Mouse (Mus musculus): Measurements from ENCODE around the gene Gne. TPM values are rescaled to one million over a fixed set of nuclear protein-coding genes. Genes with fewer than 3 reads are reported as not detected.

The Gne gene
- polyA plus RNA-seq (2015; fragmentation: Nextera tagmentation; extraction: Ambion mirVana): 27.3 and 31.1 TPM in 2 replicates

GRCm38 (mm10) chr4:44083945-44084344 lies at the start of gene Gne:
Gene Gne, minus strand, starts transcription at chr4:44084177.
- no peaks in the 10 kb centered on the region for H3K9me3 ChIP-seq (ENCODE audit: control insufficient read depth, low read length)
- no peaks in the 10 kb centered on the region for H3K27me3 ChIP-seq (replicated peaks; ENCODE audit: control insufficient read depth, insufficient read depth, low read length)
- no peak within 1 kb of the TSS for H3K27ac ChIP-seq (ENCODE audit: low read depth, low read length)
- H3K4me1 ChIP-seq (ENCODE audit: control insufficient read depth, insufficient read depth, low read depth, low read length): no peaks in the 10 kb centered on the region
- ATAC-seq: no peak
- H3K4me2 ChIP-seq (ENCODE audit: low read length): peak within 1 kb of the TSS; percentile 2; the same call in 1 of the 2 replicates
- WGBS: 24% methylated on average over 11 of the region's 11 CpGs
- no peak within 1 kb of the TSS for H3K4me3 ChIP-seq (ENCODE audit: low read length)
- no peak within 1 kb of the TSS for H3K9ac ChIP-seq (ENCODE audit: low read depth, low read length)
- no peaks in the 10 kb centered on the region for H3K36me3 ChIP-seq (ENCODE audit: control insufficient read depth, insufficient read depth, low read length)

DNA sequence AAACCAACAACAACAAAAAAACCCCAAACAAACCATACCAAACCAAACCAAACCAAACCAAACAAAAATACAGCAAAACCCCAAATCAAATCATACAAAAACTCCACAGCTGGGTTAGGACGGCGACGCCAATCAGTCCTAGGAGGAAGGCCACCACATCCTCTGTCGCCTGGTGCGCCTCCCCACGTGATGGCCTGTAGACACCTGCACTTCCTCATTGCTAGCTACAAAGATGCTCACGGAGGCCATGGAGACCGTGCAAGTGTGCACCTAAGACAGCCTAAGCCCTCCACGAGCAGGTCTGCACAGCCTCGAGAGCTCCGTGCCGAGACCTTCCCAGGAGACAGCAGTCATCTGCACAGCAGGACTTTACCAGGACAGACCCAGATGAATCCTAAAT lies 42.8 kb upstream of the Gne start:
- WGBS: 94% methylated on average over 12 of the region's 12 CpGs
- no peaks in the 10 kb centered on the region for H3K9me3 ChIP-seq (ENCODE audit: control insufficient read depth, low read length)
- no peak overlapping the region for H3K4me3 ChIP-seq (ENCODE audit: low read length)
- H3K4me2 ChIP-seq (ENCODE audit: low read length): no peak overlapping the region
- H3K36me3 ChIP-seq (ENCODE audit: control insufficient read depth, insufficient read depth, low read length): peaks cover 26% of the 10 kb centered on the region
- ATAC-seq: no peak
- H3K27ac ChIP-seq (ENCODE audit: low read depth, low read length): no peak overlapping the region
- no peaks in the 10 kb centered on the region for H3K27me3 ChIP-seq (replicated peaks; ENCODE audit: control insufficient read depth, insufficient read depth, low read length)
- H3K4me1 ChIP-seq (ENCODE audit: control insufficient read depth, insufficient read depth, low read depth, low read length): no peaks in the 10 kb centered on the region
- no peak overlapping the region for H3K9ac ChIP-seq (ENCODE audit: low read depth, low read length)

DNA sequence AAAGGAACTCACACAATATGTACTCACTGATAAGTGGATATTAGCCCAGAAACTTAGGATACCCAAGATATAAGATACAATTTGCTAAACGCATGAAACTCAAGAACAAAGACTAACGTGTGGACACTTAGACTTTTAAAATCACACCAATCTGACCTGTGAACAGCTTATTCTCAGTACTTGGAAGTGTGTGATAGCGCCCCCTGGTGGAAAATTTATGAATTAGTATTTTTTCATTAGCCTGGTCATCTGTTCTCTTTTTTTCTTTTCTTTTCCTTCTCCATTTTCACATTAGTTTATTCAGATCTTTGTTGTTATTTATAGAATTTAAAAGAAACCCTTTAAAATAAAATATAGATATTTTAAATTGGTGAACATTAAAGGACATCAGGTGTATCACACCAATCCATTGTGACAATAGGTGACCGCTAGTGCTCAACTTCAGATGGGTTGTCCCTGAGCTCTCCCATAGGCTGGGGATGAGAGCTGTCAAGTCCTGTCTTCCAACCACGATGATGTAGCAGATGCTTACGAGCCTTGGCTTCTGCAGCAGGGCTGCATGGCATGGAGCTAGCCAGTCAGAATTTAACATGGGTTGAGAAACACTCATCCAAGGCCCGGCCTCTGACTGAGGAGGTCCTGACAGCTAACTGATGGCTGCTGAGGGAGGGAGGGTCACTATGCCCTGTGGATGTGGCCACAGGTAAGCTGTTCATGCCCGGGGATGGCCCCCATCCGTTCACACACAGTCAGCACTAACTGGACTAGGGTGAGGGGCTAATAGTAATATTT lies 35.6 kb upstream of the Gne start:
- no peak overlapping the region for H3K4me2 ChIP-seq (ENCODE audit: low read length)
- no peak overlapping the region for H3K9ac ChIP-seq (ENCODE audit: low read depth, low read length)
- no peaks in the 10 kb centered on the region for H3K27me3 ChIP-seq (replicated peaks; ENCODE audit: control insufficient read depth, insufficient read depth, low read length)
- H3K4me3 ChIP-seq (ENCODE audit: low read length): no peak overlapping the region
- ATAC-seq: no peak
- no peaks in the 10 kb centered on the region for H3K9me3 ChIP-seq (ENCODE audit: control insufficient read depth, low read length)
- H3K27ac ChIP-seq (ENCODE audit: low read depth, low read length): no peak overlapping the region
- H3K4me1 ChIP-seq (ENCODE audit: control insufficient read depth, insufficient read depth, low read depth, low read length): no peaks in the 10 kb centered on the region
- no peaks in the 10 kb centered on the region for H3K36me3 ChIP-seq (ENCODE audit: control insufficient read depth, insufficient read depth, low read length)
- WGBS: 51% methylated on average over 9 of the region's 9 CpGs

DNA sequence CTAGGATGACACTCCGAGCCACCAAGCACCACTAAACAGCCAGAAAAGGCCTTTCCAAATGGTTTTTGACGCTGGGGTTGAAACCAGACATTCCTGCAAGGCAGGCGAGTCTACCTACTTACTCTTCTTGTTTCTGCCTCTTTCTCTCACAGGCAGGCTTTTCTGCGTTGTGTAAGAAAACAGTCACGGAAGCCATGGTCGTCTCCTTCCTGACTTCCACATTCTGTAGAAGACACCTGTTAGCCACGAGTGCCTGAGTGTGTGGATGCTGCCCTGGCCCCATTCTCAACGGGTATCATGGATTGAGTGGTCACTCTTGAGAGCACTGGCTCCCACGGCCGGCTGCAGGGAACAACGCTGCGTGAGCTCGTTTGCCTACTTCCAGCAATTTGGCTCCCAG lies 31.1 kb upstream of the Gne start:
- Histone ChIP-seq H3K27ac (ENCODE audit: low read depth, low read length) (no peak overlapping the region), H3K4me2 (ENCODE audit: low read length) (no peak overlapping the region), H3K9me3 (ENCODE audit: control insufficient read depth, low read length) (no peaks in the 10 kb centered on the region), H3K27me3 (replicated peaks; ENCODE audit: control insufficient read depth, insufficient read depth, low read length) (no peaks in the 10 kb centered on the region), H3K36me3 (ENCODE audit: control insufficient read depth, insufficient read depth, low read length) (no peaks in the 10 kb centered on the region), H3K4me3 (ENCODE audit: low read length) (no peak overlapping the region), H3K9ac (ENCODE audit: low read depth, low read length) (no peak overlapping the region), H3K4me1 (ENCODE audit: control insufficient read depth, insufficient read depth, low read depth, low read length) (peaks cover 5% of the 10 kb centered on the region)
- 90% methylated on average over 13 of the region's 13 CpGs for WGBS
- no peak for ATAC-seq

- no peak for ATAC-seq
- Histone ChIP-seq H3K4me1 (ENCODE audit: control insufficient read depth, insufficient read depth, low read depth, low read length) (peaks cover 5% of the 10 kb centered on the region), H3K36me3 (ENCODE audit: control insufficient read depth, insufficient read depth, low read length) (no peaks in the 10 kb centered on the region), H3K27me3 (replicated peaks; ENCODE audit: control insufficient read depth, insufficient read depth, low read length) (no peaks in the 10 kb centered on the region), H3K4me3 (ENCODE audit: low read length) (no peak overlapping the region), H3K9me3 (ENCODE audit: control insufficient read depth, low read length) (no peaks in the 10 kb centered on the region), H3K9ac (ENCODE audit: low read depth, low read length) (no peak overlapping the region), H3K27ac (ENCODE audit: low read depth, low read length) (no peak overlapping the region), H3K4me2 (ENCODE audit: low read length) (peak overlapping the region; percentile 28; the same call in 1 of the 2 replicates)
- WGBS: 33% methylated on average over 16 of the region's 16 CpGs
Observed at GRCm38 (mm10) chr4:44113393-44114138, 29.6 kb upstream of the Gne start.

GRCm38 (mm10) chr4:44112741-44113140 lies 28.8 kb upstream of the Gne start:
- WGBS: 30% methylated on average over 4 of the region's 4 CpGs

GRCm38 (mm10) chr4:44110771-44111170 lies 26.8 kb upstream of the Gne start:
- 82% methylated on average over 7 of the region's 7 CpGs for WGBS
- H3K27me3 ChIP-seq (replicated peaks; ENCODE audit: control insufficient read depth, insufficient read depth, low read length): no peaks in the 10 kb centered on the region
- ATAC-seq: no peak
- no peaks in the 10 kb centered on the region for H3K9me3 ChIP-seq (ENCODE audit: control insufficient read depth, low read length)
- H3K27ac ChIP-seq (ENCODE audit: low read depth, low read length): no peak overlapping the region
- no peak overlapping the region for H3K4me2 ChIP-seq (ENCODE audit: low read length)
- no peaks in the 10 kb centered on the region for H3K36me3 ChIP-seq (ENCODE audit: control insufficient read depth, insufficient read depth, low read length)
- H3K4me1 ChIP-seq (ENCODE audit: control insufficient read depth, insufficient read depth, low read depth, low read length): peaks cover 7% of the 10 kb centered on the region
- H3K4me3 ChIP-seq (ENCODE audit: low read length): no peak overlapping the region
- no peak overlapping the region for H3K9ac ChIP-seq (ENCODE audit: low read depth, low read length)

More at GRCm38 (mm10) chr4:44112741-44113140, 28.8 kb upstream of the Gne start:
- no peak overlapping the region for H3K9ac ChIP-seq (ENCODE audit: low read depth, low read length)
- H3K27ac ChIP-seq (ENCODE audit: low read depth, low read length): no peak overlapping the region
- no peak overlapping the region for H3K4me2 ChIP-seq (ENCODE audit: low read length)
- H3K27me3 ChIP-seq (replicated peaks; ENCODE audit: control insufficient read depth, insufficient read depth, low read length): no peaks in the 10 kb centered on the region
- H3K4me3 ChIP-seq (ENCODE audit: low read length): no peak overlapping the region
- H3K4me1 ChIP-seq (ENCODE audit: control insufficient read depth, insufficient read depth, low read depth, low read length): peaks cover 5% of the 10 kb centered on the region
- H3K9me3 ChIP-seq (ENCODE audit: control insufficient read depth, low read length): no peaks in the 10 kb centered on the region
- H3K36me3 ChIP-seq (ENCODE audit: control insufficient read depth, insufficient read depth, low read length): no peaks in the 10 kb centered on the region
- no peak for ATAC-seq

- Histone ChIP-seq H3K9me3 (ENCODE audit: control insufficient read depth, low read length) (no peaks in the 10 kb centered on the region), H3K4me1 (ENCODE audit: control insufficient read depth, insufficient read depth, low read depth, low read length) (peaks cover 3% of the 10 kb centered on the region; the same call in 1 of the 2 replicates), H3K27me3 (replicated peaks; ENCODE audit: control insufficient read depth, insufficient read depth, low read length) (no peaks in the 10 kb centered on the region), H3K36me3 (ENCODE audit: control insufficient read depth, insufficient read depth, low read length) (no peaks in the 10 kb centered on the region), H3K27ac (ENCODE audit: low read depth, low read length) (no peak overlapping the region), H3K9ac (ENCODE audit: low read depth, low read length) (no peak overlapping the region), H3K4me2 (ENCODE audit: low read length) (no peak overlapping the region), H3K4me3 (ENCODE audit: low read length) (no peak overlapping the region)
- ATAC-seq: no peak
- 91% methylated on average over 6 of the region's 6 CpGs for WGBS
Observed at GRCm38 (mm10) chr4:44108297-44108696, 24.3 kb upstream of the Gne start.

GRCm38 (mm10) chr4:44107339-44107738 lies 23.4 kb upstream of the Gne start:
- Histone ChIP-seq H3K4me3 (ENCODE audit: low read length) (no peak overlapping the region), H3K27ac (ENCODE audit: low read depth, low read length) (no peak overlapping the region), H3K9me3 (ENCODE audit: control insufficient read depth, low read length) (no peaks in the 10 kb centered on the region), H3K9ac (ENCODE audit: low read depth, low read length) (no peak overlapping the region), H3K36me3 (ENCODE audit: control insufficient read depth, insufficient read depth, low read length) (no peaks in the 10 kb centered on the region), H3K4me1 (ENCODE audit: control insufficient read depth, insufficient read depth, low read depth, low read length) (peaks cover 4% of the 10 kb centered on the region), H3K27me3 (replicated peaks; ENCODE audit: control insufficient read depth, insufficient read depth, low read length) (no peaks in the 10 kb centered on the region), H3K4me2 (ENCODE audit: low read length) (peak overlapping the region; percentile 56)
- no peak for ATAC-seq
- WGBS: 50% methylated on average over 6 of the region's 6 CpGs

All from hindbrain, embryonic 16.5 days (tissue).